ENCODE assay signal across 25 mouse cellular contexts in the genomic region with DNA sequence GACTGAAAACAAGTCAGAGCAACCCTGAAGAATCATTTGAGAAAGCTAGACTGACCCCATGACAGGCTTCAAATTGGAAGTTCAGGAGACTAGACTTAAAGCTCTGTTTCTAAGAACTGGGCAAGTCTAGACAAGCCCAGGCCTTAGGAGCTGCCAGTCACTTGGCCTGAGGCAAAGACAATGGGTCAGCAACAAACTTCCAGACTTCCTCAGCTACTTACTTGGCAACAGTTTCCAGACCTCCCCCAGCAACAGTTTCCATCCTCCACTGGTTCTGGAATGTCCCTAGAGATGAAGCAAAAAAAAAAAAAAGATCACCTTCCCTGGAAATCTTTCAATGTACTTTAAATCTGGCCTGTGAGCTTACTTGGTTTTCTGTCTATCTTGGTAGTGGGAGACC.
DNase-seq lines count a peak whose midpoint lies in the region; ATAC-seq lines count a peak whose summit lies in the region.
"Had no signal": no experiment of that assay in that cellular context is flagged by ENCODE, and none has a peak within 500 bp of the region (broad histone marks: within the 10 kb centered on the region; RNA-seq: fewer than 3 reads in every experiment).

No protein-coding gene starts in this region.

- peak; percentile 57 for DNase-seq in 3T3-L1 (ENCODE audit: low read depth, low spot score)
- DNase-seq in ES-CJ7 (ENCODE audit: low read depth, low spot score), result peak; percentile 6
- peak; percentile 4 for DNase-seq in Muller cell, postnatal 12 days (ENCODE audit: inconsistent ontology term)
- DNase-seq in ZHBTc4 (ENCODE audit: low read depth, low spot score), result peak; percentile 4
- DNase-seq in right cerebral cortex, postnatal 4 days, result no peak
- no peak for DNase-seq in adrenal gland, adult 8-10 months
- DNase-seq: adrenal gland, adult 2 months; adrenal gland, postnatal 14 days; adrenal gland, postnatal 36 days; B cell, adult 2 months; cerebellum, adult 11-12 months; cerebellum, adult 2 months; cerebellum, adult 9-10 months; cerebellum, postnatal 10 days; cerebellum, postnatal 36 days; embryo, embryonic 11 days; forebrain, postnatal 0 days had no signal

- no peak overlapping the region for H3K4me2 ChIP-seq in hindbrain, embryonic 13.5 days
- H3K4me2 ChIP-seq: embryonic facial prominence, embryonic 13.5 days; embryonic facial prominence, embryonic 15.5 days; forebrain, embryonic 13.5 days; forebrain, embryonic 15.5 days had no signal

- H3K9me3 ChIP-seq in hindbrain, embryonic 13.5 days, result no peaks in the 10 kb centered on the region
- H3K9me3 ChIP-seq: embryonic facial prominence, embryonic 15.5 days; forebrain, embryonic 13.5 days; forebrain, embryonic 15.5 days; G1E had no signal

- H3K4me3 ChIP-seq in hindbrain, embryonic 13.5 days, result no peak overlapping the region
- H3K4me3 ChIP-seq: embryonic facial prominence, embryonic 13.5 days; embryonic facial prominence, embryonic 15.5 days; forebrain, embryonic 13.5 days; forebrain, embryonic 15.5 days had no signal

- no peak overlapping the region for H3K9ac ChIP-seq in hindbrain, embryonic 13.5 days
- H3K9ac ChIP-seq: embryonic facial prominence, embryonic 13.5 days; embryonic facial prominence, embryonic 15.5 days; forebrain, embryonic 13.5 days; forebrain, embryonic 15.5 days; forebrain, postnatal 0 days had no signal

- no peak for ATAC-seq in hindbrain, embryonic 13.5 days (ENCODE audit: low FRiP score)
- ATAC-seq: CD4-positive, CD25-positive, alpha-beta regulatory T cell, adult 4 months; forebrain, embryonic 13.5 days; forebrain, embryonic 15.5 days; forebrain, postnatal 0 days had no signal

- no peaks in the 10 kb centered on the region for H3K36me3 ChIP-seq in hindbrain, embryonic 13.5 days
- H3K36me3 ChIP-seq: embryonic facial prominence, embryonic 13.5 days; embryonic facial prominence, embryonic 15.5 days; forebrain, embryonic 15.5 days; G1E had no signal

- H3K27ac ChIP-seq in hindbrain, embryonic 13.5 days, result no peak overlapping the region
- H3K27ac ChIP-seq: embryonic facial prominence, embryonic 13.5 days; embryonic facial prominence, embryonic 15.5 days; forebrain, embryonic 13.5 days; forebrain, embryonic 15.5 days had no signal

- H3K27me3 ChIP-seq in hindbrain, embryonic 13.5 days, result no peaks in the 10 kb centered on the region
- H3K27me3 ChIP-seq: CH12.LX; embryonic facial prominence, embryonic 13.5 days; embryonic facial prominence, embryonic 15.5 days; forebrain, embryonic 13.5 days; forebrain, embryonic 15.5 days had no signal

- H3K4me1 ChIP-seq in hindbrain, embryonic 13.5 days (replicated peaks), result no peaks in the 10 kb centered on the region
- H3K4me1 ChIP-seq: embryonic facial prominence, embryonic 13.5 days; embryonic facial prominence, embryonic 15.5 days; forebrain, embryonic 13.5 days; forebrain, embryonic 15.5 days had no signal

Comparison
In these comparisons a context has a peak if more than half of its experiments do, and no peak if none do; other contexts are left out.
1. DNase-seq: peak in 3T3-L1 (single experiment), ES-CJ7 (single experiment), Muller cell, postnatal 12 days (single experiment) and ZHBTc4 (single experiment); none in right cerebral cortex, postnatal 4 days (single experiment) and adrenal gland, adult 8-10 months (single experiment).